Mouse (Mus musculus): ENCODE measurements around the gene Ankrd9.

GRCm38 (mm10) chr12:111005803-111006202, 27.0 kb upstream of the Ankrd9 start:
- no peak for TF ChIP-seq POLR2A (IDR thresholded peaks at IDR 0.05; ENCODE audit: low read depth, low read length)
- TF ChIP-seq CTCF (conservative IDR thresholded peaks at IDR 0.05; ENCODE audit: insufficient read depth, insufficient read length, low read depth, low read length) = no peak

Measured in kidney, adult 2 months (tissue).